Mouse (Mus musculus) erythroblast, embryonic 14.5 days (primary cell): ENCODE results near the gene Kansl2.

Experiments
- GATA1 ChIP-seq: IDR thresholded peaks from 2 replicates; pipeline ENCODE4 v1.6.1; 2012; ENCODE audit warnings: low read length, inconsistent platforms, mixed read lengths
- TAL1 ChIP-seq: IDR thresholded peaks from 3 replicates; pipeline ENCODE4 v1.6.1; 2012; ENCODE audit warnings: low read length, inconsistent platforms, mixed read lengths

DNA sequence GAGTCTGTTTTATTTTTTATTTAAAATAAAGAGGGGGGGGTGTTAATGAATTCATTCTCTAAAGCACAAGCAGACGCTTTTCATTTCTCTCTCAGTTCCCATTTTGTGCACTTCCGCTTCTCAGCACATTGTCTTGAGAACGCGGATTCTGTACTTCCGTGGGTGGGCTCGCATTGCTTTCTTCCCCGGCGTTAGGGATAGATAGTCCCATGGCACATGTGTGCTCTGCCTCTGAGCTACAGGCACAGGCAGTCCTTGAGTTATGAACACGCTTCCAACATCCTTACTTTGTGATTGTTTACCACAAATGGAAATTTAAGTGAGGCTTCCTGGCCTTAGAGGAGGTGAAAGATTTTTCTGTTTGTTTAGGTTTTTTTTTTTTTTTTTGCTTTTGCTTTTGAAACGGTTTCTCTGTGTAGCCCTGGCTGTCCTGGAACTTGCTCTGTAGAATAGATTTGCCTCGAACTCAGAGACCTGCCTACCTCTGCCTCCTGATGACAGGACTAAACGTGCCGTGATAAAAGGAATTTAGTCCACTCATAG is 22.6 kb downstream of the Kansl2 start:
- TF ChIP-seq TAL1: no peak
- TF ChIP-seq GATA1: no peak
